Mouse (Mus musculus): ENCODE measurements around the gene Sytl1. TPM values are rescaled to one million over a fixed set of nuclear protein-coding genes. Genes with fewer than 3 reads are reported as not detected.

The Sytl1 gene
- total RNA-seq, 2 experiments from 2014 or later: 0.50 to 1.5 TPM

DNA sequence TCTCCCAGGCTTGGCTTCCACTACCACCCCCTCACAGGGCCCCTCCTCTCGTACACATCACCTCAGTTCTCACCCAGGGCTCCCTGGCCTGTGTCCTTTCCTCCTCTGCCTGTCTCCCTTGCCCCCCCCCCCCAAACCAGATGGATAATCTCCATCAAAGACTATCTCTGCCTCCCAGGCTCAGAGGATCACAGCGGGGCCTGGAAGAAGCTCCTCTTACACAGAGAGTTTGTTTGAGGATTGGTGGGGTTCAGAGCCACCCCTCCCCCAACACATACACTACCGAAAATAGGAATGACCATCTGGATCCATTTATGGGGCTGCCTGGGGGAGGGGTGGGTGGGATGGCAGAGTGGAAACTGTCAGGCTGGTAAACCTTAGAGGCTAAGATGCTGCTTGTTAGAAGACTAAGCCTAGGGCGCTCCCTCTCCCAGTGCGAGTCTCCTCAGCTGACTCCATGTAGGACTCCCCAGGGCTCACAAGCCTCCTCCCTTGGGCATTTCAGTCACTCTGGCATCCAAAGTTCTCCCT is 19.1 kb upstream of the Sytl1 start:
- no peak for DNase-seq
- intact Hi-C loops (cut with DNase I): no loop called here

- DNase-seq: no peak
- intact Hi-C loops (cut with DNase I): no loop called here
Measured at GRCm38 (mm10) chr4:133281513-133281912, 18.6 kb upstream of the Sytl1 start.

DNA sequence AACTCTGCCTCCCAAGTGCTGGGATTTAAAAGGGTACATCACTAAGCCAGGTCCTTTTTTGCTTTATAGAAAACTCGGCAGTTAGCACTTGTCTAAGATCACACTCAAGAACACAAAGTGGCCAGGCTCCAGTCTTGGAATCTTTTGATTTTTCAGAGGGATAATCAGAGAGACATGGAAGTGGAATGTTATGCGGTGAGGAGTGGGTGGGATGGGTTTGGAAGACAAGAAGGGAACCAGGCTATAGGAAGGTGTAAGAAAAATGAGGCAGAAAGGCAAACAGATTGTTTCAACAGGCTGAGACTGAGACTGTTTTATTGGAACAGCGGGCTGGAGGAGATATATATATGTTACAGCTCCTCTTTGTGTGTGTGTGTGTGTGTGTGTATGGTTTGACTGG is 15.6 kb upstream of the Sytl1 start:
- no peak for DNase-seq
- intact Hi-C loops (cut with DNase I): loop anchor here (2.0 kb wide), 1 partner anchor 60 kb away; no protein-coding TSS in a partner anchor

DNA sequence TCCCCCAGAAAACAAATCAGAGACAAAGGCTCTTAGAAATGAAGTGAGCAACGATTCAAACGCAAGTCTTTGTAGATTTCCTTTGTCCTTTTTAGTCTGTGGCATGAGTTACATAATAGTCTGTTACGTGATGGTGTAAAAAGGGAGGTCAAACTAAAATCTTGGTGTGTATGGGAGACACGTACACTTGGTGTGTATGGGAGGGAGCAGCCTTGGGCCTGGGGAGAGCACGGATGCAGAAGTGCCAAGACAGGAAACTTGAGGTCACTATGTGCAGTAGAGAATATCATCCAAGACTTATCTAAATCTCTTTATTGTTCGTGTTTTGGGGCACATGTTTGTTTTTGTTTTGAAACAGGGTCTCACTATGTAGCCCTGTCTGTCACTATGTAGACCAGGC is 15.2 kb upstream of the Sytl1 start:
- intact Hi-C loops (cut with DNase I): loop anchor here (2.0 kb wide), 1 partner anchor 61 kb away; no protein-coding TSS in a partner anchor
- DNase-seq: no peak

DNA sequence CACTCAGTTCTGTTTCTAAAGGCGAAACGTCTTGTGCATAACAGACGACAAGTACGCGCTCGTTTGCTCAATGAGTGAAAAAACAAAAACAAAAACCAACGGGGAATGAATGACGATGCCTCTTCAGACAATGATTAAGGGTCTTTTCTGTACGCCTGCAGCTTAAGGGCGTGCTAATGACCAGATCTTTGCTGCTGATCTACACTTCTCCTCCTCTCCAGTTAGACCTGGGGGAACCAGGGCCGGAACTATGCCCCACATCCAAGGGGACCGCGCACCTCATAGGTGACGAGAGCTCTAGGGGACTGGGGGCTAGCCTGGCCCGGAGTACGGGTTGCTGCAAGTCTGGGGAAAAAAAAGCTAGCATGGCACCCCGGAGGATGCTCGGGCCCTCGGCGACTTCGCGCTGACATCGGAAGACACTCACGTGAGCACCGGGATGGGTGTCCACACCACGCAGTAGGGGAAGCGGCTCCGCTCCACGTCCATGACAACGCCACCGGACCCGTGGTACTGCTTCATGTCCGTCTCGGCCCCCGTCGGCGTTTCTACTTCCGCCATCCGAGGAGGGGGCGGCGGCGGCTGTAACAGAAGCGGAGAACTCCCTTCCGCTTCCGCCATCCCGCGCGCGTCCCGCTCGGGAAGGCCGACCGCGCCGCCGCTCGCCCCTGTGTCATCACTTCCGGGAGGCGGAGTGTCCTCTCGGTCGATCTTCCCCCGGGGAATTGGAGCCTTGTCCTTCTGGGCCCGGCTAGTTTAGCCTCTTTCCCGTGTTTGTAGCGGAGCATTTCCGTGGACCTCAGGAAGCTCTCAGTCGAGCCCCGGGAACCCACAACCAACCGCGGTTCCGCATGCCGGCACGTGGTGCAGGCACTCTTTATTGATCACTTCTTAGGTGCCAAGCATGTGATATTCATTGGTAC is 14.5 kb upstream of the Sytl1 start, which contains the start of gene Tmem222:
TSS of gene Tmem222 (minus strand) at position 689 of the 923 bp plus-strand sequence.
- peak; percentile 95 to 97 for DNase-seq
- intact Hi-C loops (cut with DNase I): loop anchor here (2.0 kb wide), 1 partner anchor 61 kb away; no protein-coding TSS in a partner anchor

GRCm38 (mm10) chr4:133270929-133271328 is 8.0 kb upstream of the Sytl1 start:
- DNase-seq: no peak
- intact Hi-C loops (cut with DNase I): no loop called here

- DNase-seq: peak; percentile 57
- intact Hi-C loops (cut with DNase I): no loop called here
Measured at GRCm38 (mm10) chr4:133269596-133269995, 6.7 kb upstream of the Sytl1 start.

- DNase-seq: no peak
- intact Hi-C loops (cut with DNase I): no loop called here
Measured at GRCm38 (mm10) chr4:133268931-133269330, 6.0 kb upstream of the Sytl1 start.

GRCm38 (mm10) chr4:133266248-133266880 is 3.5 kb upstream of the Sytl1 start:
- intact Hi-C loops (cut with DNase I): no loop called here

GRCm38 (mm10) chr4:133265759-133266158 is 2.8 kb upstream of the Sytl1 start:
- intact Hi-C loops (cut with DNase I): no loop called here
- no peak for DNase-seq

More at GRCm38 (mm10) chr4:133266248-133266880, 3.5 kb upstream of the Sytl1 start:
- no peak for DNase-seq

GRCm38 (mm10) chr4:133265297-133265696 is 2.4 kb upstream of the Sytl1 start:
- intact Hi-C loops (cut with DNase I): no loop called here
- DNase-seq: no peak

- intact Hi-C loops (cut with DNase I): no loop called here
- no peak for DNase-seq
Measured at GRCm38 (mm10) chr4:133264559-133264958, 1.6 kb upstream of the Sytl1 start.

- no peak for DNase-seq
- intact Hi-C loops (cut with DNase I): no loop called here
Measured at GRCm38 (mm10) chr4:133263756-133264155, 843 bp upstream of the Sytl1 start.

- intact Hi-C loops (cut with DNase I): no loop called here
- DNase-seq: no peak
Measured at GRCm38 (mm10) chr4:133262375-133262765, 543 bp downstream of the Sytl1 start.

DNA sequence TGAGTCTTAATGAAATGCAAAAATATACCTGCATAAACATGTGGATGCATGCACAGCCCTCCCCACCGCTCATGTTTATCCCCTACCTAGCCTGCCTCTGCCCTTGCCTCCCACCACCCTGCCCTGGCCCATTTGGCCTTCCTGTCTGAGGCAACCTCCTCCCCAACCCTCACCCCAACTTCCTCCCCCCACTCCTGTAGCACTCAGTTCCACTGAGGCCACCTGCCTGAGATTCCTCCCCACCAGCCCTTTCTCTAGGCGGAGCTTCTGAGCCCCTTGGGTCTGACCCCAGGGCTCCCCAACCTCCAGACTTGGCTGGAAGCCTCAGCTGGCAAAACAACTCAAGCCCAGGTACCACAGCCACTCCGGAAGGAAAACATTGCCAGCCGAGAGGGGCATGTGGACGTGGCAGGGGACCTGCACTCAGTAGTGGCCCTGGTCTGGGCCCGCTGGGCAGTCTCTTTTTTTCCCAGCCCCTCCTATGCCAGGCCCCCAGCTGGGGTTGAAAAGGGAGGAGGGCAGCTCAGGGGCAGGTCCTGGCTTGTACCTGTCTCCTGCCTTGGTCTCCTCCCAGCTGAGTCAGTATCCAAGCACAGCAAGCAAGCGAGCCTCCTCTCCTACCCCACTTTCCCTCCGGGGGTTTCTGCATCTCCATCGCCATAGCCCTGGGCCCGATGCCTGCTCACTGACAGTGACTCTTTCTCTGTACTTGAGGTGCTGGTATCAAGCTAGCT is 1.1 kb downstream of the Sytl1 start:
- DNase-seq: no peak
- intact Hi-C loops (cut with DNase I): no loop called here

DNA sequence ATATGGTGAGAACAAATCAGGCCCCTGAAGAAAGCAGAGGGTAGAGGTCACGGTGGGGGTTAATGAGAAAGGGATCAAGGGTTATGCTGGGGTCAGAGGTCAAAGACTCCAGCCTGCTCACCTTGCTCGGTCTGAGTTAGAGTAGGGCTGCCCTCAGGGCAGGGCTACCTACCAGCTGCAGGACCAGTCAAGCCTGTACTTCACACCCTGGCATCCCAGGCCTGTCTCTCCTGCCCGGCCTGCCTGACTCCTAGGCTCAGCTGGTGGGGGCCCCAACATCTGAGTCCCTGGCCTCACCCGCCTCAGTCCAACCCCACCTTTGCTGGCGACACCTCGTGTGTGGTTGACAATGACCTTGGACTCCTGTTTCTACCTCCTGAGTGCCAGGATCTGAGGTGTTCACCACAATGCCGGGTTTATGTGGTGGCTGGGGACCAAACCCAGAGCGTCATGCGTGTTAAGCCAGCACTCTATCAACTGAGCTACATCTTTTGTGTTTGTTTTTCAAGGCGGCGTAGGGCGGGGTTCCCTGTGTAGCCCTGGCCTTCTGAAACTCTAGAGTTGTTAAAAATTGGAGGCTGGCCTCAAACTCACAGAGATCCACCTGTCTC is 5.0 kb downstream of the Sytl1 start:
- DNase-seq: no peak
- intact Hi-C loops (cut with DNase I): no loop called here

- no peak for DNase-seq
Measured at GRCm38 (mm10) chr4:133257230-133257629, 5.7 kb downstream of the Sytl1 start.

DNA sequence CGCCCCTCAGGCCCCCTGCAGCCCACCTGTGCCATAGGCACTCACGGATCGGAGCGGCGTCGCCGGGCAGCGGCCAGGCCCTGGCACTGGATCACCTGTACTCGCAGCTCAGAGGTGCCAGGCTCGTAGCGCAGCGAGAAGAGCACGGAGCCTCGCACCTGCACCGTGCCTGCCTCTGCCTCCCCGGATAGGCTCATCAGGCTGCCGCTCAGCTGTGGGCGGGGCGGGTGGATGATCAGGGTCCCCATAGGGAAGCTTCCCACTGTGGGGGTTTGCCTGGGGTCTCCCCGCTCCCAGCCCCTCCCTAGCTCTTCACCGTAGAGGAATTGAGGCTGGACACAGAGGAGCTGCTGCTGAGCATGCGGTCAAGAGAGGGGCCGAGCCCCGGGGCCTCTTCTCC is 6.1 kb downstream of the Sytl1 start:
- intact Hi-C loops (cut with DNase I): no loop called here
- no peak for DNase-seq

More at GRCm38 (mm10) chr4:133257230-133257629, 5.7 kb downstream of the Sytl1 start:
- intact Hi-C loops (cut with DNase I): no loop called here

- DNase-seq: no peak
- intact Hi-C loops (cut with DNase I): no loop called here
Measured at GRCm38 (mm10) chr4:133255392-133255791, 7.5 kb downstream of the Sytl1 start.

- DNase-seq: no peak
- intact Hi-C loops (cut with DNase I): loop anchor here (2.0 to 5.0 kb wide), 2 partner anchors 21 to 44 kb away; no protein-coding TSS in a partner anchor
Measured at GRCm38 (mm10) chr4:133253412-133253811, 9.5 kb downstream of the Sytl1 start.
